Mouse (Mus musculus) 3134 (cell line): ENCODE data around the gene Vps26c.

Experiments used
- DNase-seq: peaks from one replicate; pipeline ENCODE4 v3.0.0-alpha.2; 2011; ENCODE audit warnings: low spot score; ENCODE audit not compliant: insufficient read length; ENCODE audit errors: extremely low read depth

Gene Vps26c

DNA sequence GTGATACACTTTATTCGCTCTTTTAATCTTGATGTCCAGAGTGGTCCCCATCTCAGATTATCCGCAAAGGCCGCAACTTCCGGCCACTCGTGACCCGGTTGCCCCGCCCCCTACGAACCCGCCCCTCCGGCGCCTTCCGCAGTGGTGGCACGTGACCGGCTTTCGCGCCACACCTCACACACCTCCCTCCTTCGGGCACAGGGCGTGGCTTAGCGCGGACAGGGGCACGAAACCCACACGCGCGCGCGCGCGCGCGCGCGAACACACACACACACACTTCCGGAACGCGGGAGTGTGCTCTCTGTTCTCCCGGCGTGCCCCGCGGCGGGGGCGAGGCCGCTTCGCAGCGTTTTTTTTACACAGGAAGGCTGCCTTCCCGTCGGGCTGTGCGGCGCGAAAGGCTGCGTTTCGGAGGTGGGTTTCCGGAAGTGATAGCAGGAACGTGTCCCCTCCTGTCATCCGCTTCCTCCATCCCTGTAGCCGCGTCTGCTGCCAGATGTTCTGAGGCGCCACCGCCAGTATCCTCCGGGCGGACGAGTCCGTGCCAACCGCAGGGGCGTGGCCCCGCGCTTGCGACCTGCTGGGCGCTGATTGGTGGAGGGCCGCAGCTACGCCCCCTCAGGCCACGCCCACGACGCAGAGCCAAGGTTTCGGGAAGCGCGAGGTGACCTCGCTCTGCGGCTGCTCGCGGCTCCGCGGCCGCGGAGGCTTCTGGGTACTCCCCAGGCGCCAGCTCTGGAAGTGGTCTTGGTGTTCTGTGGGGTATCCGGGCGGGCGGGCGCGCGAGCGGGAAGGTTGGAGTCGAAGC, at the start of gene Vps26c:
Gene Vps26c, minus strand, starts transcription at position 487 of the 808 bp plus-strand sequence.
- peak; percentile 99 for DNase-seq

DNA sequence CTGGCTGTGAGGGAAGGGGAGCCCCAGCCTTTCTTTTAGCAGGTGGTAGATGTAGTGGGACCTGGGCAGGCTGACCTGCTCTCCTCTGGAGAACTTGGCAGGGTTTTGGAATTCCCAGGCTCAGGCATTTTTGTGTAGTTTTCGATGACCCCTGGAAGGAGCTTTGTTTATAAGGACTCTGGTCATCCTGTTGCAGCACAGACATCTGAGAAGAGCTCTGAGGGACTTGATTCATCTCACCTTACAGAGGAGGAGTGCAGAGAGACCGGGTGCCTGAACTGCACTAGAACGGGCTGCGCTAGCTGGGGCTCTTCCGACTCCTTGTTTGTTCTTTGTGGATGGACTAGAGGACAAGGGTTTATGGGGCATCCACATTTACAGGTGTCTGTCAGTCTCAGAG, 49.1 kb upstream of the Vps26c start:
- DNase-seq = no peak

DNA sequence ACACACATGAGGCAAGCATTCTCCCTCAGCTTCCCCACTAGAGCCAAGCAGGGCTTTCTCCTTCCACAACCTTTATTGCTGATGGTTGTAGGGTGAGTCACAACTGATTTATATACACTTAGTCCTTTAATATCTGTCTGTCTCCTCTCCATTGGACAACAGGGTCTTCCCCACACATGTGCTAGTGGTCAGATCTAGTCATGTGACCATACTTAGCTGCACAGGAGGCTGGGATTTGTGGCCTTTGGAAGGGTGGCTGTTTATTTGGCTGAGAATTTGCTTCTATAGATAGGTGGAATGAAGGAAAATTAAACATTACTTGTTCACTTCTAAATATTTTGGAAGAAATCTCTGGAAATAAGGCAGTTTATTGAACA, 48.1 kb upstream of the Vps26c start:
- DNase-seq = no peak

DNA sequence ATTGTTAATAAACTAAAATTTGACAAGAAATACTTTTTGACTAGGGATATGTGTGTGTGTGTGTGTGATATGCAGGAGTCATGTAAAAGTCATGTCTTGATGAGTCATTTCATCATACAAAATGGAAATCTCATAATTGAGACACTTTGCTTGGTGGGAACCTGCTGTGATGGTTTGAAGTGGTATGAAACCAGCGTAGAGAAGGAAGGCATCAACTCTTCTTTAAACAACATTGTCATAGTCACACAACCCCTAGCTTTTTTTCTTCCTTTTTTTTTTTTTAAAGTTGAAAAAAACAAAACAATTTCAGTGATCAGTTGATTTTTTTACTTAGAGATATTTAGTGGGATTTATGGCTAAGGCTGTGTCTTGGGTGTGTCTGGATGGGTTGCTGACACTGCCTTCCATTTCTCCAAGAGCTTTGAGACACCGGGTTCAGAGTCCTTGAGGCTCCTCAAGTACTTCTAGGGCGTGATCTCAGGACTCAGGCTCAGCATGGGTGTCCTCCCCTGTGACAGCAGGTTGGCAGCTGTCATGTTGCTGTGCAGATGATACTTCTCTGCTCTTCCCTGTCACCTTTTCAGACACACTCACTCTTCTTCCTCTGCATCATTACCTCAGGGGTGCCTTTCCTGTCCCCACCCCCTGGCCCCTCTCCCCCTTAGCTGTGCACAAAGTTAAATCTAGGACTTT, 47.5 kb upstream of the Vps26c start:
- no peak for DNase-seq

DNA sequence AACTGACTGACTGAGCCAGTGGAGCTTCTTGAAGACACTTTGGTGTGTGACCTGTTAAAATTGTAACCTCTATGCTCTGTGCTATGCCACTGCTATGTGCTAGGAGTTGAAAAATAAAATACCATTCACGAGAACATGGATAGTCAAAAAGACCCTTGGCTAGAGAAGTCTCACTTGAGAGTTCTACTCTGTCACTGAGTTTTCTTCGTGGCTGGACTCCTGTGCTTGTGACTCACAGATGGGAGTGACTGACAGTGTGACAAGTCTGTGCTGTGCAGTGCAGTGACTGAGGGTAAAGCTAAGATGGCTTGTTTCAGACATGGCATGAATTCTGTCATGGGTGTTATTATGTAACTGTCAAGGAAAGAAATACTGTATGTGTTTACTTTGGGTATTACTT, 45.8 kb upstream of the Vps26c start:
- peak; percentile 13 for DNase-seq

DNA sequence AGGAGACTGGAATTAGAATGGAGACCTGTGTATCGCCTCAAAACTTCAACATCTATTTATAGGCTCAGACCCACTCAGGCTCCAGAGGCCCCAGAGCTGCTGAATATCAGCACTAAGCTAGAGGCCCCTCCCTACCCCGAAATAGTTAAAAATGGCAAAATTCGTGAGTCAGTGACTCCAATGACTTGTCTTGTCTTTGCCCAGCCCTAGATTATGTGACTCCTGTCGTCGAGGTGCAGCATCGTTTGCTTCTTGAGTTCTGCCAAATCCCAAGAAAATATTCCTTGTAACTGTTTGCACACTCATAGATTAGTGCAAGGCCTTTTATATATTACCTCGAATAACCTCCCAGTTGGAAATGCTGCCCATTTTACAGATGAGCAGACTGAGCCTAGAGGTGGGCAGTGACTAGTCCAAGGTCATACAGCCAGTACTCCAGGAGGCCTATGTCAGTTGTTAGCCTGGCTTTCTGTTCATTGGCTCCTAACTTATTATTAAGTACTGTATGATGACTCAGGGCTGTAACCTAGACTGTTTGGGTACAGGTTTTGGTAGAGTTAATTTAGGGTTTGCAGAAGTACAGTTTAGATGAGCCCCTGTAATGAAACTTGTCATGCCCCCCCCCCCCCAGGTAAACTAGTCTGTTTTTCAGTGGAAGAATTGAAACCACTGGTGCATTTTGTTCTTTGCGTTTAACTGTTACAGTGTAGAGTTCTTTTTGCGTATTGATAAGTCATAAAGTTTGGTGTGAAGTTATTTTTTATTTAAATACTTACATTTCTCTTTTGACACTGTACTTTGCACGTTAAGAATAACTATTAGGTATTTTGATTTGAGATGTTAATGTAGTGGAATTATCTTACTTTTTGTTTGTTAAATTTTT, 44.7 kb upstream of the Vps26c start:
- no peak for DNase-seq

DNA sequence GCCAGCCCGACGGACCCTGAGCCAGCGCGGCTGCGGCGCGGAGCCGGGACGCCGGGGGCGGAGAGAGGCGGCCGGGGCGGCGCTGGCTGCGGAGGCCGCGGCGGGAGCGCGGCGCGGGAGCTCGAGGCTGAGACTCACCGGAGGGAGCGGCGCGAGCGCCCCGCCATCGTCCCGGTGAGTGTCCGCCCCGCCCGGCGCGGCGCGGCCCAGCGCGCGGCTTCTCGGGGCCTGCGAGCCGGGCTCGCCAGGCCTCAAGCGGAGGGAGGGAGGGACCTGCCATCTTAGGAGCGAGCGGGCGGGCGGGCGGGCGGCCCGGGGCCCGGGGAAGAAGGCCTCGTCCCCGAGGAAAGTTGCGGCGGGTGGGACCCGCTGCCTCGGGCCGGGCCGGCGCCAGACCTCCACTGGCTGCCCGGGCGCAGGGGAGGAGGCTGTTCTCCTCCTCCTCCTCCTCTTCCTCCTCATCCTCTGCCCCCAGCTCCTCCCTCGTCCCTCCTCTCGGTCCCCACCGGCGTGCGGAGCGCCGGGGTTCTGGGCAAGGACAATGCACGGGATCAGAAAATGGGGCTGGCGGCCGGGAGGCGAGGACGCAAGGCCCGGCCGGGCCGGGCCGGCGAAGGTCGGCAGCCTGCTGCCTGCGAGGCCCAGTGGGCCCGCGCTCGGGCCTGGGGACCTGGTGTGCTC, 43.9 kb upstream of the Vps26c start:
- peak; percentile 76 for DNase-seq

DNA sequence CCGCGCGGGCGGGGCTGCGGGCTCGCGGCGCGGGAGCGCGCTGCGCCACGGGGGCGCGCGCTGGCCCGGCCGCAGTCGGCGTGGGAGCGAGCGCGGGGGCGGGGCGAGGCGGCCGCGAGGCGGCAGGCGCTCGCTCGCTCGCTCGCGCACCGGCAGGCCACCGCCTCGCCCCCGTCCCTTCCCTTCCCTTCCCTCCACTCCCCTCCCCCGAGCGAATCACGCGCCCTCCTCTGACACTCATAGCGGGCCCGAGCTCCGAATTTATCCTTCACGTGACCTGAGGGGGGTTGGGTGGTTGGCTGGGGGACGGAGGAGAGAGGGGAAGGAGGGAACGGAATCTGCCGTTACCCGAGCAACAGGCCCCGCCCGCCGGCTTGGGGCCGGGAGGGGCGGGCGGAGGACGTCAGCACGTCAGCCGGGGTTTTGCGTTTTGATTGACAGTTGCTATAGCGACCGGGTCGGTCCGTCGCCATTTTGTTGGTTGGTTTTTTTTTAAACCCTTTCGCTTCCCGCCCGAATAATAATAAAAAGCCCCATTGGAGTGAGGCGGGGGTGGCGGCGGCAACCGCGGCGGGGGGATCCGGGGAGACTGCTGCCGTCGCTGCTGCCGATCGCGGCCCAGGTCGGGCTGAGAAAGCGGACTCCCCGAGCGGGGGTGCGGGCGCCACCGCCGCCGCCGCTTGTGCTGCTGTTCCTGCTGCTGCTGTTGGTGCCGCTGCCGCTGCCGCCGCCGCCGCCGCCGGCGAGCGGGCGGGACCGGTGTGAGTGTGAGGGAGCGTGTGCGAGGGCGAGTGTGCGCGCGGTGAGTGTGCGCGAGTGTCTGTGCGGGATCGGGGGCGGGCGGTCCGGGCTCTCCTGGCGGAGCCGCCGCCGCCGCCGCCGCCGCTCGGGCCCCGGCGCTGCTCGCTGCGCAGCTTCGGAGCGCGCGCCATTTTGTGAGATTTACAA, 42.9 kb upstream of the Vps26c start, which contains the start of gene Dyrk1a:
Gene Dyrk1a, plus strand, starts transcription at position 782 of the 948 bp plus-strand sequence.
- peak; percentile 99 for DNase-seq

DNA sequence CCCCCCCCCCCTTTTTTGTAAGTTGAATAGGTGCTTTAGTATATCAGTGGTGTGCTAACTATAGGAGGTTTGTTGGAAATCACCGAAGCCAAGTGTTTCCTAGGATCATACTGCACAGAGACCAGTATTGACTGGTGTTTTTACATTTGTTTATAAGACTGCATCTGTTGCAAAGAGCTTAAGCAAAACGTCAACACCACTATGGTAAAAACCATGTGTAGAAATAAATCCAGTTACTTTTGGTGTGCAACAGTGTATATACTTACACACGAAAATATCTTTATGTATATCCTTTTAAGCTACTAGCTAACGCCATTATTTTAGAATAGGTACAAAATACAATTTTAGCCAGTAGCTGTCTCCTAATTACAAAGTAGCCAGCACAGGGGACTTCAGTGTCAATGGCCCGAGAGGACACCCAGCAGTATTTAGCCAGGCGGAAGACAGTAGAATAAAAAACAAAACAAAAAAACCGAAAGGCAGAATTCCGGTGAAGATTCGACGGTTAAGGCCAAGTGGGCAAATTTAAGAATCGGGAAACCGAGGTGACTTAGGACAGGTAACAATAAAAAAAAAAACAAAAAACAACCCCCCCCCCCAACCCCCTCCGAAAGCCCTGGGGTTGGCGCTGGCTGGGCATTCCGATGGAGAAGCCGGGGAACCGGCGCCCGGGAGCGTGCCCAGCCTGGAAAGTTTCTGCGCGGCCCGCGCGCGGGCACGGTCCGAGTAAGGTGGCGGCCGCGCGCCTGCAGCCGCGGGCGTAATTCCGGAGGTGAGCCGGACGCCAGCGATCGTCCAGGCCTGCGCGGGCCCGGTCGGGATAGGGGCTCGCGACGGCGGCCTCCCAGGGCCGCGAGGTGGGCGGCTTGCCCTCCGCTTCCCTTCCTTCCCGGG, 42.0 kb upstream of the Vps26c start:
- DNase-seq = peak; percentile 84

DNA sequence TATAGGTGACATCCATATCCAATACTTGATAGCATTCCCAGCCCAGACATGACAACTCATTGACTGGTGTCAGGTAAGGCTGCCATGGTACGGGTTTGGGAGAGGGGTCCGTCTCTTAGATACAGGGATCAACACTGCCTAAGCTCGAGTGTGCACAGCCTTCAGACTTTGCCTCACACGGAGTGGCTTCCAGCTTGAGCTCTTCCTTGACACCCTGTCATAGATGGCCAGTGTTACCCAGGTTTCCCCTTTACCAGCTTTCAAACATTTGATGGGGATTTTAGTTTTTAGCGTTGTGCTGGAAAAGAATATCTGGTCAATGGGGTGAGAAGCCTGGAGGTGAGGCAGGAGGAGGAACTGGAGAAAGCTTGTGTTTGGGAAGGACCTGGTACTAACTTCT, 41.1 kb upstream of the Vps26c start:
- DNase-seq = no peak

DNA sequence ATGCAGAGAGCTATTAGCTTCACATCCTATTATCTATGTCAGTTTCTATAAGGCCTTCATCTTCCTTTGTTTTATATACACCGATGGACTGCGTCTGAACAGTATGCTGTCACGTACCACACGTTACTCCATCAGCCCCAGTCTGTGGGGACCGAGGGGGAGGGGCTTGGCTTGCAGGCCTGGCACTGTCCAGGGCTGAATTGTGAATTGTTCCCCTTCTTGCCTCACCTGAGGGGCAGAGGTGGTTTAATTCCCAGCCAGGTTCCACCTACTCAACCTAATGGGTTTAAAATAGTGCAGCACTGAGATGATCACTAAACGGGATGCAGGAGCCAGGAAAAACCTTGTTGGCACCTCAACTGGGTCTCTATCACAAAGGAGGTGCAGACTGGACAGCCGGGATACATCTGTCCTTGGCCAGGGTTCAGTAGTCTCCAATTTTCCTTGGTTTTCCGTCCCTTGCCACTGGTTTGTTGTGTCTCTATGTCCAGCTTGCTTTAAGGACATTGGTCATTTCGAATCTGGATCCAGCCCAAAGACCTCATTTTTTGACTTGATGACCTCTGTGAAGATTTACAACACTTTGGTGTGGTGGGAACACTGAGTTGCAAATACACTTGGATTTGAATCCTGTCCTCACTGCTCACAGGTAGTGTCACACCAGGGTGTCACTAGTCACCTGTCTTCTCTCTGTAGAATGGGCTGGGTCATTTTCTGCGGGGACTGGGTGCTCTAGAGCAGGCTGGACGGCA, 40.4 kb upstream of the Vps26c start:
- no peak for DNase-seq

DNA sequence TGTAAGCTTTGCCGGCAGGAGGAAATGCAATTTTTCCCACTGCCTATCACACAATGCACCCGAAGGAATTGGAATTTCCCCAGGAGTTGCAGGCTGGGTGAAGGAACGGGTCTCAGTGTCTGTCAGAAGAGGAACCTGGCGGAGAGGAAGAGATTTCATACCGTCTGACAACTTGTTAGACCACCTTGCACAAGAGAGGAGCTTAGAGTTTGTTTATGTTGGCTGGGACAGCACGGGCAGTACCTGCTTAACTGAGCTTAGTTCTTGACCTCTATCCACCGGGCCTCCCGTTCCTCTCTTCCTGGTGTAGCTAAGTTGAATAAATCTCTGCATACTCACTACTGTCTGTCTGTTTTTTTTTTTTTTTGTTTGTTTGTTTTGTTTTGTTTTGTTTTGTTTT, 39.5 kb upstream of the Vps26c start:
- no peak for DNase-seq

DNA sequence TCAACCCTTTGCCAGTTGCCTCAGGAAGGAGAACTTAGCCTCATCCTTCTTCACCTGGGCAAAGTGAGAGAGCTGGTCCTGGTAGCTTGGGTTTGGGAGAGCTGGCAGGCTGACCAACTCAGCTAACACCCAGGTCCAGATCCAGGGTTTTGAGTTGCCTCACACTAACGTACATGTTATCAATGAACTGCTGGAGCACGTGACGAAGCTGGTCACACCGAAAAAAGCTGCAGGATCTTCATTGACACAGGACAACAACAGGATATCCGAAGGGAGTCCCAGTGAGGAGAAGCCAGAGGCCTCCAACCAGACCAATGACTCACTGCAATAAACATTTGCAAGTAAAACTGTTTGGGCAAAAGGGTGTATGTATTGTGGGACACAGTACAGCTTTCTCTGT, 34.0 kb upstream of the Vps26c start:
- no peak for DNase-seq

DNA sequence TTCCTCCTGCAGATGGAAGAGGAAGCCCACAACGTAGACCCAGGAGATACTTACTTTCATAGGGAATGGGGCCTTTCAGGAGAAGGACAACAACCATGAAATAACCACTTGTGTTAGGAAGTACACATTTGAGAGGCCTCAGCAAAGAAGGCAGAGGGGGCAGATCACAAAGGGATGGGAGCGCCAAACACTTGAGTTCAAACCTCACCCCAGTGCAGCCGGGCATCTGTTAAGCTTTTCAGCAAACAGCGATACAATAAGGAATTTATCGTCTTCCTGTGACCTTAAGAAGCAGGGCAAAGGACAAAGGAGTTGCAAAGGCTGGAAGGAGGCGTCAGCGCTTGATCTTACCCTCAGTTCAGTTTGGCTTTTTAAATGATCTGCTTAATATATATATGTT, 33.2 kb upstream of the Vps26c start:
- DNase-seq = no peak

DNA sequence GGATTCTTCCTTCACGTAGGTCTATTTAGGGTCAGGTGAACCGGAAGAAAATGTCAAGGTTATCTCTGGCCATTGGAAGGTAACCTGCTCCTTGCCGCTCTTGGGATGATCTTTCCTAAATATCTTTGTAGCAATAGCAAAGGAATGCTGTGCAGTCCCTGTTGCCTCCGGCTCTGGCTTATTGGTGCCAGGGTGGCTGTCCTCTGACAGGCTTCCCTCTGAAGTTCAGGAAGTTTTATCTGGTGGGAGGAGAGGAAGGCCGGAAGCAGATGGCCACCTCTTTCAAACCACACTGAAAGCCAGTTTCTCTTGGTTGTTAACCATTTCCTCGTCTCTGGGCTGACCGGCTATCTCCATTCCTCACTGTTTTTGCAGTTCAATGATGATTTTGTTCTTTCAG, 32.7 kb upstream of the Vps26c start:
- DNase-seq = no peak

DNA sequence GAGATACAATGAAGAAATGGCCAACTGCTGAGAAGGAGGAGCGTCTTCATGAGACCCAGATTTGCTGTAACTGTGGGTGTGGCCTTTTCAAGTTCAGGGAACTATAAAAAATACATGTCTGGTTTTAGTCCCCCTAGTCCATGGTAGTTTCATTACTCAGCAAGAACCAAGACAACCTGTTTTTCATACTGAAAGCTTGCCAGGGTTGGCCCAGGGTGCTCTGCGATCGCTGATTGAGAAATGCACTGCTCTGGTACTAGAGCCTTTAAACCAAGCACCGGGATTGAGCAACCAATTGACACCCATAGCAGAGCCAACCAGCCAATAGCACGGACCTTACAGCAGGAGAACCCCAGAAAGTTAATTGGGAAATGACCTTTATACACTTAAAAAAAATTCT, 29.6 kb upstream of the Vps26c start:
- no peak for DNase-seq

DNA sequence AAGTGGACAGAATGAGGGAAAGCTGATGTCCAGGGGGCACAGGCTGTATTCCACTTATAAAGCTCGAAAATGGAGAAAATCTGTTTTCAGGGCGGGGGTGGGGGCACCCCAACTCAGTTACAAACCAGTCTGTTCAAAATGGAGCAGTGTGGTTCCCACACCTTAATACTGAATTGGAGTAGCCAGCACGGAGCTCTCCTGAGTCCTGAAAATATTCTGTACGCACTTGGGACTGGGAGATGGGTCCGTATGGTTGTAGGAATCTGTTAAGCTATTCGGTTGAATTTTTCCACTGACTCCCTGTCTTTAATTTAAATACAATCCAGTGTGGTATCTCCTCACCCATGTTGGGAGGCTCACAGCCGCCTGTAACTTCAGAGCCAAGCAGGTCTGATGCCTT, 28.7 kb upstream of the Vps26c start:
- no peak for DNase-seq

DNA sequence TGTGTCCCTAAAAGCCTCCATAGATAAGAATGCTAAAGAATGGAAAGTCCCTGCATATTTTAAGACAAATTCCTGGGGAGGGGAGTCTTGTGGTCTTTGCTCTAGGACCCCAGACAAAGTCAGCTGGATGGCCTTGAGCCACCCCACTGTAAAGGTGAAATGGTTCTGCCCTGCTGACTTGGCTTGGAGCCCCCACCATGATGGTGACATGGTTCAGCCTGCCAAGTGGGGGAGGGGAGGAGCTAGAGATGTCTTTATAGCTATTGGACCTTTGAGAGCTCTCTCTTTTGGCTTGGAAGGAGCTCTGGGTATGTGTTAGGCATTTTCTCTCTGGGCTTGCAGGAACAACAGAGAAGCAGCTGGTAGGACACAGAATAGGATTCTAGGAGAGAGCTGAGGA, 25.3 kb upstream of the Vps26c start:
- no peak for DNase-seq
